Mouse (Mus musculus): ENCODE measurements around the gene Idnk. TPM values are rescaled to one million over a fixed set of nuclear protein-coding genes. Genes with fewer than 3 reads are reported as not detected.

Idnk gene
- polyA plus RNA-seq, 1 experiment from 2014 or later, result 43.2 TPM

DNA sequence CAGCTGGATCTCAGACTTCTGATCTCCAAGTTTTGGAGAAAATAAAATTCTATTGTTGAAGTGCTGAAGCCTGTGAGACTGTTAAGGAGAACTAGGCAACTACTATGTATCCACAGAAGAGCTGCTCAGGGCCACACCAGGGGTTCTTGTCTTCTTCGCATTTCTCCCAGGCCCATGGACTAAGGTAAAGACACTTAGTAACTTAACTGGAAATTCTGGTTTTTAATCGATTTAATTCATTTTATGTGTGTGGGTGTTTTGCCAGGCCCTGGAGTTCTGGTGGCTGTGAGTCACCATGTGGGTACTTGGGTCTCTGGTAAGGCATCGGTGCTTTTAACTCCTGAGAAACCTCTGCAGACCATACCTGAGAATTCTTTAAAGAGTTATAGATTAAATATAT is 7.8 kb upstream of the Idnk start:
- no peaks in the 10 kb centered on the region for H3K27me3 ChIP-seq (replicated peaks; ENCODE audit: low read depth, poor library complexity, severe bottlenecking)
- WGBS, result 87% methylated on average over 3 of the region's 3 CpGs
- peaks cover 12% of the 10 kb centered on the region for H3K4me1 ChIP-seq
- no peaks in the 10 kb centered on the region for H3K36me3 ChIP-seq (replicated peaks)
- no peak overlapping the region for H3K4me3 ChIP-seq
- H3K9me3 ChIP-seq, result peaks cover 4% of the 10 kb centered on the region; the same call in 1 of the 2 replicates
- no peak for DNase-seq (ENCODE audit: low spot score)
- no peak overlapping the region for H3K27ac ChIP-seq (replicated peaks)

DNA sequence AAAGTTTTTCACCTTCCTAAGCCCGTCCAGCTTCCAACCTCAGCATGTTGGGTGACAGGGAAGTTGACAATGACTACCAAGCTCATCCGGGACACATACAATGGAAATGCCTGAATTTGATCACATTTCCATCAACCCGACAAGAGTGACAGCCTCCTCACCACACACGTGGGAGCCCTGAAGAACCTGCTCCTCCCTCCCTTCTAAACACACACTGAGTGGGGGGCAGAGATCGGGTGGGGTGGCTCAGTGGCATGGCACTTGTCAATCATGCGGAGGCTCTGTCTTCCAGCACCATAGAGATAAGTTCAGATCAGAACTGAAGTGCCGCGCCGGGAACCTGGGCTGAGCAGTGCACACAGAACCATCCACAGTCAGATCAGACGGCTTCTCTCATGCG is 7.0 kb upstream of the Idnk start:
- Histone ChIP-seq H3K4me1 (peaks cover 12% of the 10 kb centered on the region), H3K27ac (replicated peaks) (no peak overlapping the region), H3K36me3 (replicated peaks) (no peaks in the 10 kb centered on the region), H3K9me3 (peaks cover 4% of the 10 kb centered on the region; the same call in 1 of the 2 replicates), H3K27me3 (replicated peaks; ENCODE audit: low read depth, poor library complexity, severe bottlenecking) (no peaks in the 10 kb centered on the region), H3K4me3 (no peak overlapping the region)
- no peak for DNase-seq (ENCODE audit: low spot score)
- 85% methylated on average over 11 of the region's 11 CpGs for WGBS

DNA sequence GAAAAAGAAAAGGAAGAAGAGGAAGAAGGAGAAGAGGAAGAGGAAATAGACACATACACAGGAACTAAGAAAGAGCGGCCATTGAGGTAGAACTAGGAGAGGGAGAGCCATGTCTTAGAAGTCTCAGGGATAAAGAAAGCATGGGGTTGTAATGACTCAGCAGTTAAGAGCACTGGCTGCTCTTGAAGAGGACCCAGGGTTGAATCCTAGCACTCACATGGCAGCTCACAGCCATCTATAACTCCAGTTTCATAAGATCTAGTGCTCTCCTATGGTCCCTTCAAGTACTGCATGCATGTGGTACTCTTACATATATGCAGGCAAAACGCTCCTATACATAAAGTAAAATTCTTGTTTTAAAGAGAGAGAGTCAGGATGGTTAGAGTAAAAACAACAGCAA is 1.4 kb upstream of the Idnk start:
- WGBS, result 81% methylated on average over 2 of the region's 2 CpGs
- no peak overlapping the region for H3K4me3 ChIP-seq
- no peak for DNase-seq (ENCODE audit: low spot score)
- no peaks in the 10 kb centered on the region for H3K27me3 ChIP-seq (replicated peaks; ENCODE audit: low read depth, poor library complexity, severe bottlenecking)
- peaks cover 18% of the 10 kb centered on the region for H3K4me1 ChIP-seq
- peaks cover 16% of the 10 kb centered on the region for H3K36me3 ChIP-seq (replicated peaks)
- no peaks in the 10 kb centered on the region for H3K9me3 ChIP-seq
- no peak overlapping the region for H3K27ac ChIP-seq (replicated peaks)

DNA sequence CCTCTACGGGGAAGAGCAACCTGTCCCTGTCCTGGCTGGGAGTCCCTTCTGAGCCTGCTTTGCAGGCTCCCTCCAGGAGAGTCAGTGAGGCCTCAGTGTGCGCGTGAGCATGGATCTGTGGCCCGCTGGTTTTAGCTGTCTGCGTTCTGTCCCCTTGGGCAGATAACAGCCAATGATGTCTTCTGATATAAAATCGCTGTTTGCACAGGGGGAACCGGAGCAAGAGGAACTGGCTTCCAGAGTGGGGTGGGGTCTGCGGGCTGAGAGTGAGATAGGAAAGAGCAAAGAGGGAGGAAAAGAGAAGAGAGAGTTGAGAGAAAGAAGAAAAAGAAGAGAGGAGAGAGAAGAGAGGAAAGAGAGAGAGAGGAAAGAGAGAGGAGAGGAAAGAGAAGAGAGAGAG is 413 bp upstream of the Idnk start:
- Histone ChIP-seq H3K9me3 (peaks cover 2% of the 10 kb centered on the region; the same call in 1 of the 2 replicates), H3K4me3 (peak overlapping the region; percentile 88), H3K4me1 (peaks cover 18% of the 10 kb centered on the region), H3K27ac (replicated peaks) (peak overlapping the region; percentile 83), H3K27me3 (replicated peaks; ENCODE audit: low read depth, poor library complexity, severe bottlenecking) (no peaks in the 10 kb centered on the region), H3K36me3 (replicated peaks) (peaks cover 26% of the 10 kb centered on the region)
- 31% methylated on average over 8 of the region's 8 CpGs for WGBS
- DNase-seq (ENCODE audit: low spot score), result no peak

DNA sequence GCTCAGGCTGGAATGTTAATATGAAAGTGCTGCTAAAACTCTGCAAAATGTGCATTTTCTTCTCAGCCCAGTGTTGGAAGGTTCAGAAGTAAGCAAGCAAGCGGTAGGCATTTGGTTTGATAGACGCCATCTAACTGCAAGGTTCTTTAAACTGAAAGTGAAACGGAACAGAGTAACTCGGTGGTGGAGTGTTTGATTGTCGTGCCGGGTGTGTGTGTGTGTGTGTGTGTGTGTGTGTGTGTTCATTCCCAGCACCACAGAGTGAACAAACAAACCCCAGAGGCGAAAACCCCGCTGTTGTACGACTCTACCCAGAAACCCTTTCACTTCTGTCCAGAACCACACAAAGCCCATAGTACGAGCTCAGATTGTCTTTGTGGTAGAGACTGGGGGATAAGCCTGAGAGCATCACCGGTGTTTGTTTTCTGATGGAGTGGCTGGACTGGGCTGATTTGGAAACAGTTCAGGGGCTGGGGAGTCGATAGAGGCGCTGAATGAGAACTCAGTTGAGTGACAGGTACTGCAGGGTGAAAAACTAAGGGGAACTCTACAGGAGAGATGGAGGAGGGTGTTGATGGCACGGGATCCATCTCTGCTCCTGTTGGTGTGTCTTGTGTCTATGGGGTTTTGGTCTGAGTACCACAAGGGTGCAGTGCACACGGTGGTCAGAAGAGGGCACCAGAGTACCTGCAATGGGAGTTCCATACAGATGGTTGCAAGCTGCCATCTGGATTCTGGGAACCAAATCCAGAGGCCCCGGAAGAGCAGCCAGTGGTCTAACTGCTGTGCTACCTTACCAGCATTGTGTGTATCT is 857 bp downstream of the Idnk start:
- Histone ChIP-seq H3K27me3 (replicated peaks; ENCODE audit: low read depth, poor library complexity, severe bottlenecking) (no peaks in the 10 kb centered on the region), H3K36me3 (replicated peaks) (peaks cover 36% of the 10 kb centered on the region), H3K27ac (replicated peaks) (peak overlapping the region; percentile 83), H3K4me1 (peaks cover 18% of the 10 kb centered on the region), H3K9me3 (peaks cover 2% of the 10 kb centered on the region; the same call in 1 of the 2 replicates), H3K4me3 (peak overlapping the region; percentile 88)
- WGBS, result 13% methylated on average over 16 of the region's 16 CpGs
- peak; percentile 90 for DNase-seq (ENCODE audit: low spot score)

DNA sequence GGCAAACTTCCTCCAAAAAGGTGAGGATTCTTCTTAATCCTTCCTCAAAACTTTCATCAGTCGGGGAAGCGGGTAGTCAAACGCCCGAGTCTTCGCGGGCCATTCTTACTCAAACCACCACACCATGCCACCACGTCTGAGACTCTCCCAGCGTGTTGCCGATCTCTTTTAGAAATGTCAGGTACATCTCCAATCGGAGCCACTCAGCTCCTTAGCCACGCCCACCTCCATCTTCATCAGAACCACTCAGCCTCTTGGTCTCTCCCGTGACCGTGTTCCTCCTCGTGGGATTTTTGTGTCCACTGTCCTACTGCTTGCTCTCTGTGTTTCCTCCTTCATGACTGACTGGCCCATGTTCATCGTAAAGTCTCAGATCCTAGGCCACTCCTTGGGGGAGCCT is 3.3 kb downstream of the Idnk start:
- WGBS, result 97% methylated on average over 15 of the region's 15 CpGs
- Histone ChIP-seq H3K27me3 (replicated peaks; ENCODE audit: low read depth, poor library complexity, severe bottlenecking) (no peaks in the 10 kb centered on the region), H3K9me3 (peaks cover 2% of the 10 kb centered on the region; the same call in 1 of the 2 replicates), H3K4me1 (peaks cover 18% of the 10 kb centered on the region), H3K4me3 (no peak overlapping the region), H3K27ac (replicated peaks) (no peak overlapping the region), H3K36me3 (replicated peaks) (peaks cover 49% of the 10 kb centered on the region)
- no peak for DNase-seq (ENCODE audit: low spot score)

DNA sequence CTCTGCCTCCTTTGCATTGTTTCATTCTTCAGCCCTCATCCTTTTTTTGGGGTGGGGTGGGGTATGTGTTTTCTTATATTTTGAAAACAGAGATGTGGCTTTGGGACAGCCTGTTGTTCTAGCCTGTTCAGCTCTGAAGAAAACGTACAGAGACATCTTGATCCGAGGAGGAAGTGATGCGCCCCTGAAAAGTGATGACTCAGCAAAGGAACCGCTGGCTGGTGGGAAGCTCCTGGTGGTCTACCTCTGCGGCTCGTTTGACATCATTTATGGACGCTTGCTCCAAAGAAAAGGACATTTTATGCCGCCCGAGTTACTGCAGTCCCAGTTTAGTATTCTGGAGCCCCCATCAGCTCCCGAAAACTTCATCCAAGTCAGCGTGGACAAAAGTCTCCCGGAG is 5.9 kb downstream of the Idnk start:
- H3K27ac ChIP-seq (replicated peaks), result no peak overlapping the region
- no peaks in the 10 kb centered on the region for H3K27me3 ChIP-seq (replicated peaks; ENCODE audit: low read depth, poor library complexity, severe bottlenecking)
- H3K4me3 ChIP-seq, result no peak overlapping the region
- 95% methylated on average over 12 of the region's 12 CpGs for WGBS
- peaks cover 2% of the 10 kb centered on the region; the same call in 1 of the 2 replicates for H3K9me3 ChIP-seq
- H3K36me3 ChIP-seq (replicated peaks), result peaks cover 58% of the 10 kb centered on the region
- peaks cover 3% of the 10 kb centered on the region for H3K4me1 ChIP-seq
- no peak for DNase-seq (ENCODE audit: low spot score)

DNA sequence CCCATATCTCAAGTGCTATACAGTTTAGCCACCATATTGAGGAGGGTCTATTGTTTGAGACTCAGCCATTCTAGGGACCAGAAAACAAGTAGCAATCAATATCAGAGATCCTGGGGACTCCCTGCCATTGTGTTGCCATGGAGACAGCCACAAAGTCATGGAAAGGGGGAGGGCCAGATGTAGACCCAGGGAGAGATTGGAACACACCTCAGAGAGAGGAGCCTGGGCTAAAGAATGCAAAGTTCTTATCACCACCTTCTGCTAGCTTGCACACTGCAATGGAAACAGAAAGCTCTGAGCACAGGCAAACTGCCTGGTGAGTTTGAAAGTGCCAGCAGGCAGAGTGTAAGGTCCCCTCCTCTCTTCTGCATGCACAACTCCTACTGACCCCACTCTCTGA is 10.7 kb downstream of the Idnk start:
- H3K4me1 ChIP-seq, result no peaks in the 10 kb centered on the region
- H3K27me3 ChIP-seq (replicated peaks; ENCODE audit: low read depth, poor library complexity, severe bottlenecking), result no peaks in the 10 kb centered on the region
- H3K9me3 ChIP-seq, result no peaks in the 10 kb centered on the region
- no peak overlapping the region for H3K27ac ChIP-seq (replicated peaks)
- DNase-seq (ENCODE audit: low spot score), result no peak
- no peak overlapping the region for H3K4me3 ChIP-seq
- H3K36me3 ChIP-seq (replicated peaks), result peaks cover 63% of the 10 kb centered on the region

DNA sequence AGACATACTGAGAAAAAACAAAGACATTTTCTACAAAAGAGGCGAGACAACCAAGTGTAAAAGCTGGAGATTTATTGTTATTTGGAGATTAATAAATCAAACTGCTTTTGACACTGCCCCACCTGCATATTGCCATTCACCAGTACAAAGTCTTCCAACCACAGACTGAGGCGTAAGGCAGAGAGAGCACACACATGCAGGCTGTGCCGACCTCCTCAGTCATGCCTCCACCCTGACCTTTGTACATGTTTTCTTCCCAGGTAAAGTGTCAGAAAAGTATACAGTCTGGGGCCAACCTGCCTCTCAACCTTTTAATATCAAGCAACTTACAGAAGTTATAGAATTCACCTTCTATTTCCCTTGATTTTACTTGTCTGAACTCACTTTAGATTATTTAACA is 18.7 kb downstream of the Idnk start:
- H3K4me3 ChIP-seq, result no peak overlapping the region
- H3K9me3 ChIP-seq, result no peaks in the 10 kb centered on the region
- 91% methylated on average over 3 of the region's 3 CpGs for WGBS
- H3K27me3 ChIP-seq (replicated peaks; ENCODE audit: low read depth, poor library complexity, severe bottlenecking), result no peaks in the 10 kb centered on the region
- DNase-seq (ENCODE audit: low spot score), result no peak
- peaks cover 95% of the 10 kb centered on the region for H3K36me3 ChIP-seq (replicated peaks)
- no peak overlapping the region for H3K27ac ChIP-seq (replicated peaks)
- H3K4me1 ChIP-seq, result no peaks in the 10 kb centered on the region

DNA sequence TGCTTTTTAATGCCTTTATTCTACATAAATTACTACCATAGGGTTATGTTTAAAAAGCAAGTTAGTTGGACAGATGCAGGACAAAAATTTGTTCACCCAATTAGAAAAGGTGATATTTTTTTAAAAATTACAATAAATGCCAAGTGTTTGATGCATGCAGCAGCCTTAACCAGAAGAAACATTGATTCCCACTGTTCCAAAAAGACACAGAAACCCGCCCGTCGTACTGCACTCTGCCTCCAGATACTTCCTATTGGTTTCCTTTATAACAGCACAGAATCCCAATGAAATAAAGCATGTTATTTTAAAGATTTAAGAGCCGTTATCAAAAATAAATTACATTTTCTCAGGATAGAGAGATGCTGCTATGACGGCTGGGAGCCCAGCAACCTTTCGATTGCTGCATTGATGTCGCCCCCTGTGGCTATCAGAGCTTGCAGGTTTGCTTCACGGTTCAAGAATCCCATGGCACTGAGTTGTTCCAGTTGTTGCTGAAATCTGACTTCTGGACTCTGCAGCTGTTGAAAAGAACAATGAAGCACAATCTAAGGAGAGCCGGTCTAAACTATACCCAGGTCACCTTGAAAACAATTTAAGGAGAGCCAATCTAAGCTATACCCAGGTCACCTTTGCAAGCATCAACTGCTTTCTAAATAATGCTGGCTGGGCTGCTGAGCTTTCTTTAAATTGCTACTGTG is 20.2 kb downstream of the Idnk start:
- H3K36me3 ChIP-seq (replicated peaks), result peaks cover 100% of the 10 kb centered on the region
- WGBS, result 93% methylated on average over 9 of the region's 9 CpGs

DNA sequence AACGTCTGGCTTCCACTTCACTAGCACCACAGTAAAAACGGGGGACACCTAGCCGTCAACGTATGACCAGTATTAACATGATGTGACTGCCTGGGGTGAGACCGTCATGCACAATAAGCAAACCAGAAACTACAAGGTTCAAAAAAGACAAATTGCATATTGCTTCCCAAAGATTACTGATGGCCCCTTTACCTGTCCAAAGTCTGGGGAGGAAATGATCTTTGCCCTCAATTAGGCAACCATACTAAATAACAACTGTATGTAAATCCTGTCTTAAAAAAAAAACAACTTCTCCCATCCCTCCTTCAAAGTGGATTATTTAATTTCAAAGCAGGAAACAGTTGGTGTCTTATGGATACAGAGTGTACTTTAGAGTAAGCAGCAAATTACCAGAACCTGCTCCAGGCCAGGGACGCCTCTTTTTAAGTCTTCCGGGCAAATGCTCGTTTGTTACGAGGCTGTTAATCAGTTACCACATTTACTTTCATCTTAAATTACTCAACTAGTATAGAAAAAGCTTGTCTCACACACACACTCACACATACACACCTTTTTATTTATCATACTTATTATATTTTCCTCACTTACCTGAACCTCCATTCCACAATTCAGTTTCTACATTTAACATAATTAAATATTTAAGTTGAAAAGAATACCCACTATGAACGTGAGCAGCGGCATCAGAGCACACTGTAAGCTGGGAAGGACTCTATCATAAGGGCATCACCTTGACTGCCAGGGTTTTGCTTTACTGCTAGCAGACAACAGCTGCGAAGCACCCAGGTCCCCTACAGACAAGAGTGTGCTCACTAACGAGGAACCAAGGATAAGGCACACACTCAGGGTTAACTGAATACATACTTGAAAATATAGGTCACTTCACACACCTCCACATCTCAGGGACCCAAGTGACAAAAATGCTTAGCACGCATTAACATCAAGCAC is 24.4 kb downstream of the Idnk start:
- peaks cover 97% of the 10 kb centered on the region for H3K36me3 ChIP-seq (replicated peaks)
- H3K27me3 ChIP-seq (replicated peaks; ENCODE audit: low read depth, poor library complexity, severe bottlenecking), result no peaks in the 10 kb centered on the region
- no peaks in the 10 kb centered on the region for H3K9me3 ChIP-seq
- no peak for DNase-seq (ENCODE audit: low spot score)
- H3K27ac ChIP-seq (replicated peaks), result no peak overlapping the region
- no peaks in the 10 kb centered on the region for H3K4me1 ChIP-seq
- no peak overlapping the region for H3K4me3 ChIP-seq
- WGBS, result 91% methylated on average over 14 of the region's 14 CpGs

More for the DNA sequence above, 20.2 kb downstream of the Idnk start:
- no peaks in the 10 kb centered on the region for H3K4me1 ChIP-seq
- DNase-seq (ENCODE audit: low spot score), result no peak
- H3K27ac ChIP-seq (replicated peaks), result no peak overlapping the region
- H3K9me3 ChIP-seq, result no peaks in the 10 kb centered on the region
- no peak overlapping the region for H3K4me3 ChIP-seq
- H3K27me3 ChIP-seq (replicated peaks; ENCODE audit: low read depth, poor library complexity, severe bottlenecking), result no peaks in the 10 kb centered on the region

DNA sequence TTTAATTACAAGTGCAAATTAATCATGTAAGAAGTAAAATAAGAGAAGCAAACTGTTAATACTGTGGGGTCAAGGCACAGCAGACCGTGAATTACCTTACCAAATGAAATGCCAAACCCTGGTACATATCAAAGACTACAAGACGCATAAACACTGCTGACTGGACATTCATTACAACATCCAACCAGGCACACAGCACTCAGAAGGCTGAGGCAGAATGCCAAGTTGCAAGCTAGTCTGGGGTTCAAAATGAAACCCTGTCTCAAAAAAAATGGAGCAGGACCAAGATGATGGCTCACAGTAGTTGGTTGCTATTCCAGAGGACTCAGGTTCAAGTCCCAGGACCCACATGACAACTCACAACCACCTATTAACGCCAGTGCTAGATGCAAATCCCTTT is 26.7 kb downstream of the Idnk start:
- Histone ChIP-seq H3K27me3 (replicated peaks; ENCODE audit: low read depth, poor library complexity, severe bottlenecking) (no peaks in the 10 kb centered on the region), H3K4me3 (no peak overlapping the region), H3K36me3 (replicated peaks) (peaks cover 96% of the 10 kb centered on the region), H3K4me1 (no peaks in the 10 kb centered on the region), H3K27ac (replicated peaks) (no peak overlapping the region), H3K9me3 (no peaks in the 10 kb centered on the region)
- 93% methylated on average over 3 of the region's 3 CpGs for WGBS
- DNase-seq (ENCODE audit: low spot score), result no peak
